Mouse (Mus musculus) liver, adult 10 weeks (tissue): ENCODE measurements around the gene Zfp952. TPM values are rescaled to one million over a fixed set of nuclear protein-coding genes. Genes with fewer than 3 reads are reported as not detected.

Source experiments
- polyA plus RNA-seq: library from polyadenylated mRNA; stranded (reverse); fragments of 350-450 nt; fragmentation: Illumina TruSeq; extraction: RNeasy Lipid Tissue Mini Kit (QIAGEN cat#74804); gene quantifications from one replicate; pipeline ENCODE4 v1.2.3, GENCODE M21; 2014; ENCODE audit warnings: low read depth, low replicate concordance

Zfp952 gene
- polyA plus RNA-seq = 7.5 TPM

GRCm38 (mm10) chr17:32992699-32993474 is at the start of gene Zfp952:
Gene Zfp952, plus strand, starts transcription at chr17:32993129.

GRCm38 (mm10) chr17:32947215-32947914 is 45.6 kb upstream of the Zfp952 start, which contains the start of gene Cyp4f13:
Gene Cyp4f13, minus strand, starts transcription at chr17:32947402.

GRCm38 (mm10) chr17:32965623-32966290 is 27.2 kb upstream of the Zfp952 start, which contains the start of gene Zfp472:
Gene Zfp472, plus strand, starts transcription at chr17:32965814.

DNA sequence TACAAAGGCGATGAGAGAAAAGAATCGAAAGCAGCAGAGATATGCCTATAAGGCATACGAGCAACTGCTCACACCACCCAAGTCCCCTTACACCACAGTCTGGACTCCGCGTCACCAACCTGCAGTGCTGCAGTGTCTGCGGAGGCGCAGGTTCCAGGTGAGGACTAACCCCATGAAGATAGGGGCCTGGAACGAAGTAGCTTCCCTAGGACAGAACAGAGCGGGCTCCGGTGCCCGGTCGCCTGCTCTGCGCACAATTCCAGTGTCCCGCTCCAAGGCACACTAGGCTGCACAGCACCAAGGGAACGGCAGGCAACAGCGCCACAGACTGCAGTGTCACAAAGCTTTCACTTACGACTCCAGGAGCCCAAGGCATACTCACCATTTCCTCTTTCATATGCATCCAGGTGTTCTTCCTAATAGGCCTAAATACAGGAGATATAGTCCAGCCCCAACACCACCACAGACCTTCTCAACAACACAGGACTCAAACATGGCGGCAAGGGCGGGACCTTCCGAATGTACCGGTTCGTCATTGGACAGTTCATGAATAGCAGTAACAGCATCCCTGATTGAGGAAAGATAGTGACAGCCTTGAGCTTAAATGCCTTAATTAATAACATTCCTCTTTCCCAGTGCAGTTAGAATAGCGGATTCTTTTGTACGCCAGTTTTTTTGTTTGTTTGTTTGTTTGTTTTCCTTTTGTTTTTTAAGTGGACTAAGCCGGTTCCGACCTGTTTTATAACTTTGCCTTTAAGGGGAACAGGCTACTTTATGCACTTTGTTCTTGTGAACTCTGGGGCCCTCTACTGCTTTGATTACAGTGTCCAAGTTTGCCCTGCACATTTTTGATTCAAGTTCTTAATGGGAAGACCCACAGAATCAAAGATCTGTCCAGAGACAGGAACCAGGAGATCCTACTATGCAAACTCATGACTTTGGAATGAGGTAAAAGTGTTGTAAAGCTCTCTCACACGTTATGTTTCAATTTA is 40.3 kb downstream of the Zfp952 start, which contains the start of gene Zfp763:
TSS of gene Zfp763 (minus strand) at position 503 of the 992 bp plus-strand sequence.

Other genes with a start within 250 kb of the Zfp952 start
- gene Zfp871, start 204.8 kb upstream of the Zfp952 start, polyA plus RNA-seq = 35.7 TPM
- gene Zfp811, start 183.2 kb upstream of the Zfp952 start, polyA plus RNA-seq = not detected
- gene Zfp799, start 162.9 kb upstream of the Zfp952 start, polyA plus RNA-seq = 4.9 TPM
- gene Zfp870, start 101.5 kb upstream of the Zfp952 start, polyA plus RNA-seq = 4.7 TPM
- gene Cyp4f14, start 75.8 kb upstream of the Zfp952 start, polyA plus RNA-seq = 130 TPM
- 21.9 TPM for gene Cyp4f13, start 45.7 kb upstream of the Zfp952 start, polyA plus RNA-seq
- 5.4 TPM for gene Zfp472, start 27.3 kb upstream of the Zfp952 start, polyA plus RNA-seq
- gene Zfp763, start 40.3 kb downstream of the Zfp952 start, polyA plus RNA-seq = 5.7 TPM
- not detected for gene 4921501E09Rik, start 74.9 kb downstream of the Zfp952 start, polyA plus RNA-seq
- gene Zfp563, start 96.2 kb downstream of the Zfp952 start, polyA plus RNA-seq = 8.6 TPM
- gene Morc2b, start 146.6 kb downstream of the Zfp952 start, polyA plus RNA-seq = not detected
- gene Olfr55, start 175.3 kb downstream of the Zfp952 start, polyA plus RNA-seq = not detected
- gene Olfr239, start 198.2 kb downstream of the Zfp952 start, polyA plus RNA-seq = not detected
- not detected for gene Olfr1564, start 228.6 kb downstream of the Zfp952 start, polyA plus RNA-seq